Mouse (Mus musculus) liver, embryonic 14.5 days (tissue): Measurements from ENCODE around the gene 1700067K01Rik.

Experiments used
- CTCF ChIP-seq: IDR thresholded peaks from 2 replicates; pipeline ENCODE4 v1.5.1; 2016; ENCODE audit warnings: antibody characterized with exemption, low read depth, control low read depth
- EP300 ChIP-seq: IDR thresholded peaks from 2 replicates; pipeline ENCODE4 v1.6.1; 2016; ENCODE audit warnings: antibody characterized with exemption, low read depth

GRCm38 (mm10) chr8:83982449-83982848 is 18.9 kb upstream of the 1700067K01Rik start:
- no peak for TF ChIP-seq CTCF
- TF ChIP-seq EP300, result no peak
